Mouse (Mus musculus): Measurements from ENCODE around the gene Usf2. TPM values are rescaled to one million over a fixed set of nuclear protein-coding genes. Genes with fewer than 3 reads are reported as not detected.

Gene Usf2
- polyA plus RNA-seq (2016; fragmentation: Nextera tagmentation; extraction: Ambion mirVana), result 25.1 and 29.6 TPM in 2 replicates

- Histone ChIP-seq H3K36me3 (replicated peaks) (peaks cover 72% of the 10 kb centered on the region), H3K4me1 (peaks cover 21% of the 10 kb centered on the region), H3K27me3 (replicated peaks; ENCODE audit: low read depth, poor library complexity, severe bottlenecking) (no peaks in the 10 kb centered on the region), H3K4me3 (peak within 1 kb of the TSS; percentile 95), H3K27ac (replicated peaks) (peak within 1 kb of the TSS; percentile 99), H3K9me3 (no peaks in the 10 kb centered on the region)
- WGBS, result under 1% methylated on average over 68 of the region's 82 CpGs
- DNase-seq (ENCODE audit: low spot score), result peak; percentile 89
Measured at GRCm38 (mm10) chr7:30956756-30957366, at the start of gene Usf2. Gene Usf2 (minus strand): TSS chr7:30956803.

DNA sequence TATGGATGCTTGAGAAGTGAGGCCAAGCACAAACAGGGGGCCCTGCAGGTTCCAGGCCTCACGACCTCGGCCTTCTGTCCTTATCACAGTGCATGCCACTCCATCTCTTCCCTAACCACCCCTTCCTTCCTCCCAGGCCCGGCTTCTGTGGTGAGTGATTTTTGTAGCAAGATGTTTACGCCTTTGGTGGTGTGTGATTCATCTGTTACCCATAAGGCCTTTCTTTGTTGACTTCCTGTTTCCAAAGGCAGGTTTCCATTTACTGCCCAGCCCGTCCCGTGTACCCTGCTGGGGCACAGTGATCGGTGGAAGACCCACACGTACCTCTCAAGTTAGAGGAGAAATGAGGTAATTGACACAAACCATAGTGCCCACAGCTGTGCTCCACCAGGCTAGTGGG lies 46.0 kb upstream of the Usf2 start:
- Histone ChIP-seq H3K36me3 (replicated peaks) (no peaks in the 10 kb centered on the region), H3K27ac (replicated peaks) (no peak overlapping the region), H3K4me1 (peaks cover 3% of the 10 kb centered on the region), H3K27me3 (replicated peaks; ENCODE audit: low read depth, poor library complexity, severe bottlenecking) (no peaks in the 10 kb centered on the region), H3K4me3 (no peak overlapping the region), H3K9me3 (no peaks in the 10 kb centered on the region)
- 84% methylated on average over 8 of the region's 8 CpGs for WGBS
- DNase-seq (ENCODE audit: low spot score), result no peak

- Histone ChIP-seq H3K9me3 (peaks cover 7% of the 10 kb centered on the region; the same call in 1 of the 2 replicates), H3K36me3 (replicated peaks) (no peaks in the 10 kb centered on the region), H3K27me3 (replicated peaks; ENCODE audit: low read depth, poor library complexity, severe bottlenecking) (no peaks in the 10 kb centered on the region), H3K27ac (replicated peaks) (no peak overlapping the region), H3K4me1 (peaks cover 3% of the 10 kb centered on the region), H3K4me3 (no peak overlapping the region)
- DNase-seq (ENCODE audit: low spot score), result peak; percentile 16
- 69% methylated on average over 7 of the region's 7 CpGs for WGBS
Measured at GRCm38 (mm10) chr7:31000505-31001020, 44.0 kb upstream of the Usf2 start.

GRCm38 (mm10) chr7:30996491-30996890 lies 39.9 kb upstream of the Usf2 start:
- 90% methylated on average over 2 of the region's 2 CpGs for WGBS
- Histone ChIP-seq H3K4me3 (no peak overlapping the region), H3K27me3 (replicated peaks; ENCODE audit: low read depth, poor library complexity, severe bottlenecking) (no peaks in the 10 kb centered on the region), H3K9me3 (peaks cover 7% of the 10 kb centered on the region; the same call in 1 of the 2 replicates), H3K4me1 (peaks cover 3% of the 10 kb centered on the region), H3K27ac (replicated peaks) (no peak overlapping the region), H3K36me3 (replicated peaks) (no peaks in the 10 kb centered on the region)
- no peak for DNase-seq (ENCODE audit: low spot score)

DNA sequence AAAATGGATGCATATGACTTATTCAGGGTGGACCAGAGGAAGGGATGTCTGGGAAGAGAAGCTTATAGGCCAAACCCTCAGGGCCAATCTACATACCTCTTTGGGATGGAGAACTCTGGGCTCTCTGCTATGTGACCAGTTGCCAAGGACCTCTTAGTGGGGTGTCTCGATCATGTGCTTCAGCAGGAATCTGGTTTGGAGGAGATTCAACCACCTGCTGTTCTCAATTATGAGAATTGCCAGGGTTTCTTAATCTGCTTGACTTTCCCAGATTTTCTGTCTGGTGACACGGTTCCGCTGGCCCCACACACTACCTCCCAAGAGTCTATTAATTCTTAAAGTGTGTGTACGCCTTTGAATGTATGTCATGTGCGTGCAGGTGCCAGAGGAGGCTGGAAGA lies 37.4 kb upstream of the Usf2 start:
- peaks cover 7% of the 10 kb centered on the region; the same call in 1 of the 2 replicates for H3K9me3 ChIP-seq
- no peak overlapping the region for H3K27ac ChIP-seq (replicated peaks)
- no peak for DNase-seq (ENCODE audit: low spot score)
- H3K36me3 ChIP-seq (replicated peaks), result no peaks in the 10 kb centered on the region
- H3K27me3 ChIP-seq (replicated peaks; ENCODE audit: low read depth, poor library complexity, severe bottlenecking), result no peaks in the 10 kb centered on the region
- no peaks in the 10 kb centered on the region for H3K4me1 ChIP-seq
- H3K4me3 ChIP-seq, result no peak overlapping the region
- 88% methylated on average over 5 of the region's 5 CpGs for WGBS

GRCm38 (mm10) chr7:30992148-30992547 lies 35.5 kb upstream of the Usf2 start:
- Histone ChIP-seq H3K36me3 (replicated peaks) (no peaks in the 10 kb centered on the region), H3K27me3 (replicated peaks; ENCODE audit: low read depth, poor library complexity, severe bottlenecking) (no peaks in the 10 kb centered on the region), H3K27ac (replicated peaks) (no peak overlapping the region), H3K9me3 (peaks cover 7% of the 10 kb centered on the region; the same call in 1 of the 2 replicates), H3K4me3 (no peak overlapping the region), H3K4me1 (no peaks in the 10 kb centered on the region)
- WGBS, result 84% methylated on average over 5 of the region's 5 CpGs
- DNase-seq (ENCODE audit: low spot score), result no peak

DNA sequence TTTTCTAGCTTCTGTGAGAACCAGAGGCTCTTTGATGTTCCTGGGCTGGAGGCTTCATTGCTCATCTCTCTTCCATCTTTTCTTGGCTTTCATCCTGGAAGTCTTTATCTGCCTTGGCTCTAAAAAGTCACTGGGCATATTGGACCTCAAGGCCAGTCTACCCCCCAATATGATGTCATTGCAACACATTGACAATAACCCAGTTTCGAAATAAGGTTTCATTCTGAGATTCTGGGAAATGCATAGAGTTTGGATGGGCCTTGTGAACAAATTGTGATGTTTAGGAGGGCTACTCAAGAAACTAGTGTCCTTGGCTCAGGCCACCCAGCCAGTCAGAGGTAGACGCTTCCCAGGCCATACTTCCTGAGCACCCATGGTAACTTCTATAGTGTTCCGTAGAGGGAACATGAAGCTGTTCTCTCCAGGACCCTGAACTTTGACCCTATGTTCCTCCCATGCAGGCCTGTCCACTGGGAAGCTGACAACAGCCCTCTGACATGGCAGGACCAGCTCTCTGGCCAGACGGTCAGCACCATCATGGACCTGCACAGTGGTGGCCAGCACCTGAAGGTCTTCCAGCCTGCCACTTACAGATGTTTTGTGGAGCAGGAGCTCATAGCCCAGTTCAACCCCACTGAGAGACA lies 32.0 kb upstream of the Usf2 start:
- no peaks in the 10 kb centered on the region for H3K36me3 ChIP-seq (replicated peaks)
- no peak for DNase-seq (ENCODE audit: low spot score)
- no peaks in the 10 kb centered on the region for H3K9me3 ChIP-seq
- WGBS, result 79% methylated on average over 4 of the region's 4 CpGs
- H3K27me3 ChIP-seq (replicated peaks; ENCODE audit: low read depth, poor library complexity, severe bottlenecking), result no peaks in the 10 kb centered on the region
- H3K4me1 ChIP-seq, result no peaks in the 10 kb centered on the region
- no peak overlapping the region for H3K4me3 ChIP-seq
- H3K27ac ChIP-seq (replicated peaks), result no peak overlapping the region

DNA sequence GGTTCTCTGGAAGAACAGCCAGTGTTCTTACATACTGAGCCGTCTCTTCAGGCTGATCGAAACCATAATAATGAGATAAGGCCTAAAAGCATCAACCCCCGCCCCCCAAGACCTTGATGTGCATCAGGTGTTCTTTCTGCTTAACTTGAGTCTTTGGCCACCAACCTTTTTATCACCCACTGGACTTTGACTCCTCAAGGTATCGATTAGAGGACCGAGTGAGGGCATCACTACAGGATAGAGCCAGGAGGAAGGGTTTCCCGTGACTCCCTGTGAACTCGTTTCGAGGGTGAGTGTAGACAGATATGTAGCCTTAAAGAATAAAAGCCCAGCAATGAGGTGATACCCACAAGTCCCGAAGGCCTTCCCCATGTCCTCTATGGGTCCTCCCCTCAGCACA lies 28.8 kb upstream of the Usf2 start:
- DNase-seq (ENCODE audit: low spot score), result no peak
- H3K36me3 ChIP-seq (replicated peaks), result no peaks in the 10 kb centered on the region
- 86% methylated on average over 9 of the region's 9 CpGs for WGBS
- H3K27me3 ChIP-seq (replicated peaks; ENCODE audit: low read depth, poor library complexity, severe bottlenecking), result no peaks in the 10 kb centered on the region
- no peaks in the 10 kb centered on the region for H3K4me1 ChIP-seq
- no peak overlapping the region for H3K27ac ChIP-seq (replicated peaks)
- H3K4me3 ChIP-seq, result no peak overlapping the region
- H3K9me3 ChIP-seq, result no peaks in the 10 kb centered on the region

DNA sequence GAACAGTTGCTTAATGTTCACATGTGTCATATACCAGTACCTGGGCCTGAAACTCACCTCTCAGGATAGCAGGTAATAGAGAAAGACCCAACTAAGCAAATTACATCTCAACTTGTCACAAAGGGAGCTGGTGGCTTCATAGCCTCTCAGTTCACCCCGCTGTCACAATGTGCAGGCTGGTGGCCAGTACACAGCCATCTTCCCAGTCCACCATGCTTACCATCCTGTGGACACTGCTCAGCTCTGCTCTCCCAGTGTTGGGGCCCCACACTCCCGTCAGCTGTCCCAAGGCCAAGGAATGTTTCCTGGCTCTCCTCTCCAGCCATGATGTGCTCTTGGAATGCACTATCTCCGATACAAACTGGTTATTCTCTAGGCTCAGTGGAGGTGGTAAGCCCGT lies 25.1 kb upstream of the Usf2 start:
- no peaks in the 10 kb centered on the region for H3K4me1 ChIP-seq
- H3K4me3 ChIP-seq, result no peak overlapping the region
- H3K36me3 ChIP-seq (replicated peaks), result no peaks in the 10 kb centered on the region
- no peaks in the 10 kb centered on the region for H3K9me3 ChIP-seq
- WGBS, result 93% methylated on average over 4 of the region's 4 CpGs
- no peaks in the 10 kb centered on the region for H3K27me3 ChIP-seq (replicated peaks; ENCODE audit: low read depth, poor library complexity, severe bottlenecking)
- no peak overlapping the region for H3K27ac ChIP-seq (replicated peaks)
- no peak for DNase-seq (ENCODE audit: low spot score)

GRCm38 (mm10) chr7:30973501-30974289 lies 17.1 kb upstream of the Usf2 start, which contains the start of gene Fam187b:
Gene Fam187b (plus strand): TSS chr7:30973790.
- H3K36me3 ChIP-seq (replicated peaks), result peaks cover 16% of the 10 kb centered on the region
- WGBS, result under 1% methylated on average over 37 of the region's 37 CpGs
- no peaks in the 10 kb centered on the region for H3K9me3 ChIP-seq
- peaks cover 23% of the 10 kb centered on the region for H3K27me3 ChIP-seq (replicated peaks; ENCODE audit: low read depth, poor library complexity, severe bottlenecking)
- DNase-seq (ENCODE audit: low spot score), result peak; percentile 88
- peak within 1 kb of the TSS; percentile 82 for H3K27ac ChIP-seq (replicated peaks)
- H3K4me3 ChIP-seq, result peak within 1 kb of the TSS; percentile 63
- H3K4me1 ChIP-seq, result peaks cover 21% of the 10 kb centered on the region

GRCm38 (mm10) chr7:30973251-30973500 lies 16.6 kb upstream of the Usf2 start, which contains the start of gene Lsr:
Gene Lsr (minus strand): TSS chr7:30973464.
- peak; percentile 72 for DNase-seq (ENCODE audit: low spot score)
- WGBS, result under 1% methylated on average over 19 of the region's 19 CpGs
- H3K9me3 ChIP-seq, result no peaks in the 10 kb centered on the region
- H3K27me3 ChIP-seq (replicated peaks; ENCODE audit: low read depth, poor library complexity, severe bottlenecking), result peaks cover 23% of the 10 kb centered on the region
- H3K27ac ChIP-seq (replicated peaks), result peak within 1 kb of the TSS; percentile 82
- peaks cover 19% of the 10 kb centered on the region for H3K36me3 ChIP-seq (replicated peaks)
- H3K4me1 ChIP-seq, result peaks cover 21% of the 10 kb centered on the region
- peak within 1 kb of the TSS; percentile 63 for H3K4me3 ChIP-seq

- DNase-seq (ENCODE audit: low spot score), result no peak
- Histone ChIP-seq H3K36me3 (replicated peaks) (peaks cover 20% of the 10 kb centered on the region), H3K27me3 (replicated peaks; ENCODE audit: low read depth, poor library complexity, severe bottlenecking) (peaks cover 23% of the 10 kb centered on the region), H3K9me3 (no peaks in the 10 kb centered on the region), H3K4me1 (peaks cover 21% of the 10 kb centered on the region), H3K27ac (replicated peaks) (peak overlapping the region; percentile 82), H3K4me3 (peak overlapping the region; percentile 63)
- WGBS, result 3% methylated on average over 41 of the region's 41 CpGs
Measured at GRCm38 (mm10) chr7:30972426-30973250, 16.0 kb upstream of the Usf2 start.

Measured in embryonic facial prominence, embryonic 10.5 days (tissue).